In genomic region chr13:18218566-18219234, GRCm38 (mm10) we compare ENCODE assay signal across 7 mouse cellular contexts.
A peak's percentile ranks its signal among the peaks of the same experiment; 100 is the strongest.
DNase-seq lines count a peak whose midpoint lies in the region; ATAC-seq lines count a peak whose summit lies in the region.

No protein-coding gene starts in this region.

- peaks cover 69% of the 10 kb centered on the region for H3K27me3 ChIP-seq in kidney, embryonic 15.5 days

- H3K27ac ChIP-seq in kidney, embryonic 15.5 days = no peak overlapping the region

- peak; percentile 14 to 45 for DNase-seq in left cerebral cortex, postnatal 25 days (ENCODE audit: low spot score in 2 of 2)
- DNase-seq in left cerebral cortex, adult 8-10 months (ENCODE audit: low spot score in 2 of 2) = no peak
- DNase-seq in cerebellum, postnatal 36 days = peak; percentile 7 to 19
- DNase-seq in forelimb bud, embryonic 11.5 days (ENCODE audit: low read depth, low spot score) = peak; percentile 24
- DNase-seq in neural tube, embryonic 10.5 days (ENCODE audit: extremely low spot score, low spot score) = peak; percentile 53
- DNase-seq in spleen, postnatal 14 days (ENCODE audit: low spot score in 2 of 2) = no peak

- peak; percentile 95 for ATAC-seq in kidney, embryonic 15.5 days (replicated peaks; ENCODE audit: low FRiP score)

- peak overlapping the region; percentile 46 for H3K4me2 ChIP-seq in kidney, embryonic 15.5 days

- H3K4me1 ChIP-seq in kidney, embryonic 15.5 days = peaks cover 8% of the 10 kb centered on the region

- no peak overlapping the region for H3K9ac ChIP-seq in kidney, embryonic 15.5 days

- 4% methylated on average over 22 of the region's 22 CpGs for WGBS in kidney, embryonic 15.5 days

- no peak overlapping the region for H3K4me3 ChIP-seq in kidney, embryonic 15.5 days (replicated peaks)

- H3K36me3 ChIP-seq in kidney, embryonic 15.5 days = no peaks in the 10 kb centered on the region

- H3K9me3 ChIP-seq in kidney, embryonic 15.5 days (replicated peaks) = no peaks in the 10 kb centered on the region

- intact Hi-C loops in left cerebral cortex, postnatal 25 days (cut with DNase I) = no loop called here

Comparison
In these comparisons a context has a peak if more than half of its experiments do, and no peak if none do; other contexts are left out.
1. DNase-seq: peak in left cerebral cortex, postnatal 25 days (2 of 2), cerebellum, postnatal 36 days (2 of 2), forelimb bud, embryonic 11.5 days (single experiment) and neural tube, embryonic 10.5 days (single experiment); none in left cerebral cortex, adult 8-10 months (0 of 2) and spleen, postnatal 14 days (0 of 2).